Mouse (Mus musculus): ENCODE measurements at regions not wholly inside any gene's neighbourhood (a gene's known extent, or its start where the extent isn't known, plus 50 kb on each side); places are given as distances from the start of the nearest gene placed in this dataset.

GRCm38 (mm10) chr4:105326989-105327388 lies 169.8 kb downstream of the Plpp3 start:
- DNase-seq (ENCODE audit: low spot score in 2 of 2): no peak

GRCm38 (mm10) chr4:105327711-105328471 lies 170.7 kb downstream of the Plpp3 start:
- DNase-seq (ENCODE audit: low spot score in 2 of 2): no peak

GRCm38 (mm10) chr4:105328776-105329175 lies 171.6 kb downstream of the Plpp3 start:
- DNase-seq (ENCODE audit: low spot score in 2 of 2): no peak

- DNase-seq (ENCODE audit: low spot score in 2 of 2): no peak
Measured at GRCm38 (mm10) chr4:105332081-105332480, 174.9 kb downstream of the Plpp3 start.

- no peak for DNase-seq (ENCODE audit: low spot score in 2 of 2)
Measured at GRCm38 (mm10) chr4:105335872-105336271, 178.7 kb downstream of the Plpp3 start.

- DNase-seq (ENCODE audit: low spot score in 2 of 2): no peak
Measured at GRCm38 (mm10) chr4:105336557-105336956, 179.4 kb downstream of the Plpp3 start.

- DNase-seq (ENCODE audit: low spot score in 2 of 2): no peak
Measured at GRCm38 (mm10) chr4:105338131-105338530, 181.0 kb downstream of the Plpp3 start.

- no peak for DNase-seq (ENCODE audit: low spot score in 2 of 2)
Measured at GRCm38 (mm10) chr4:105338861-105339260, 181.7 kb downstream of the Plpp3 start.

- DNase-seq (ENCODE audit: low spot score in 2 of 2): no peak
Measured at GRCm38 (mm10) chr4:105341274-105341673, 184.1 kb downstream of the Plpp3 start.

GRCm38 (mm10) chr4:105346846-105347245 lies 189.7 kb downstream of the Plpp3 start:
- no peak for DNase-seq (ENCODE audit: low spot score in 2 of 2)

- DNase-seq (ENCODE audit: low spot score in 2 of 2): no peak
Measured at GRCm38 (mm10) chr4:105347911-105348310, 190.8 kb downstream of the Plpp3 start.

GRCm38 (mm10) chr4:105349316-105350207 lies 192.4 kb downstream of the Plpp3 start:
- DNase-seq (ENCODE audit: low spot score in 2 of 2): no peak

GRCm38 (mm10) chr4:105352342-105352741 lies 195.2 kb downstream of the Plpp3 start:
- no peak for DNase-seq (ENCODE audit: low spot score in 2 of 2)

GRCm38 (mm10) chr4:105352953-105353352 lies 195.8 kb downstream of the Plpp3 start:
- no peak for DNase-seq (ENCODE audit: low spot score in 2 of 2)

- no peak for DNase-seq (ENCODE audit: low spot score in 2 of 2)
Measured at GRCm38 (mm10) chr4:105354097-105354496, 196.9 kb downstream of the Plpp3 start.

GRCm38 (mm10) chr4:105356616-105357015 lies 199.5 kb downstream of the Plpp3 start:
- DNase-seq (ENCODE audit: low spot score in 2 of 2): no peak

GRCm38 (mm10) chr4:105358725-105359124 lies 201.6 kb downstream of the Plpp3 start:
- no peak for DNase-seq (ENCODE audit: low spot score in 2 of 2)

GRCm38 (mm10) chr4:105364496-105364895 lies 207.3 kb downstream of the Plpp3 start:
- no peak for DNase-seq (ENCODE audit: low spot score in 2 of 2)

GRCm38 (mm10) chr4:105365076-105365475 lies 207.9 kb downstream of the Plpp3 start:
- no peak for DNase-seq (ENCODE audit: low spot score in 2 of 2)

- no peak for DNase-seq (ENCODE audit: low spot score in 2 of 2)
Measured at GRCm38 (mm10) chr4:105376591-105376990, 219.4 kb downstream of the Plpp3 start.

GRCm38 (mm10) chr4:105377469-105378187 lies 220.5 kb downstream of the Plpp3 start:
- DNase-seq (ENCODE audit: low spot score in 2 of 2): no peak

GRCm38 (mm10) chr4:105384826-105385225 lies 227.7 kb downstream of the Plpp3 start:
- DNase-seq (ENCODE audit: low spot score in 2 of 2): no peak
